8 mouse cellular contexts compared by ENCODE assay signal in the genomic region with DNA sequence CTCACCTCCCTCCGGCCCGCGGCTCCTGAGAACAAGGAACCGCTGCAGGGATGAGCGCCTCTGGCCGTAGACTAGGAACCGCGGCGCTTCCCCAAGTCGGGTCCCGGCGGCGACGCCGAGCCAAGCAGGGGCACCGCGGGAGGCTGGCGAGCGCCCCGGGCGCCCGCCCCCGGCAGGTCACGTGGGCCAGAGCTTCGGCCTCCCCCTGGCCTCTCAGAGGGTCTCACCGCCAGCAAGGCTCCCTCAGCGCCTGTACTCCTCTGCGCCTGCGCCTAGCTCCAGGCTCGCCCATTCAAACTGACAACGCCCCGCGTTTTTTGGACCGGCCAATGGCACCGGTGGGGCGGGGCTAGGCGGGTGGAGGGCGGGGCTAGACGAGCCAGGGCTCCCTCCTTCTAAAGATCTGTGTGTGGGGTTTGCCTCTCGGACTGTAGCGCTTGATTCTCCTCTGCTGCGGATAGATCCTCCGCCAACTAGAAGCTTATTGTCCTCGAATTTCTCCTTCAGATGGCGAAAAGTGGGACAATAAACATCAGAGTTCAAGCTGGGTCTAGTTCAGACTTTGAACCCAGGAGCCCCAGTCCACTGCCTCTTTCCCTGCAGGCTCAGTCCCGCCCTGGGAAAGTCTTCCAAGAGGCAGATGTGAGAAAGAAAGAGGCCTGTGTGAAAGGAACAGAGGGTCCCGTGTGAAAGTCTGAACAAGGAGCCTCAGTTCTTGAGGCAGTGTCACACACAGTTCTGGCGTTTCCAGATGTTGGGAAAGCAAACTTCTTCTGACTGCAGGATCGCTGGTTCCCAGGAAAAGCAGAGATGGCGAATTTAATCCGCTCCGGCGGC. TPM values are rescaled to one million over a fixed set of nuclear protein-coding genes. Genes with fewer than 3 reads are reported as not detected.
A peak's percentile ranks its signal among the peaks of the same experiment; 100 is the strongest.
DNase-seq lines count a peak whose midpoint lies in the region; ATAC-seq and TF ChIP-seq lines count a peak whose summit lies in the region.

A gene (minus strand): TSS at position 274 of the 837 bp plus-strand sequence.

- H3K9me3 ChIP-seq in ES-E14 (ENCODE audit: control insufficient read depth, insufficient read depth, low read depth, low read length) = no peaks in the 10 kb centered on the region
- no peaks in the 10 kb centered on the region for H3K9me3 ChIP-seq in forebrain, embryonic 16.5 days (ENCODE audit: control insufficient read depth, low read length)
- H3K9me3 ChIP-seq in lung, embryonic 15.5 days = no peaks in the 10 kb centered on the region

- H3K27ac ChIP-seq in ES-E14 (ENCODE audit: insufficient read depth, low read depth, low read length, poor library complexity, severe bottlenecking) = peak within 1 kb of the TSS; percentile 24; the same call in 1 of the 2 replicates
- peak within 1 kb of the TSS; percentile 82 for H3K27ac ChIP-seq in forebrain, embryonic 16.5 days (ENCODE audit: low read length)
- peak within 1 kb of the TSS; percentile 94 for H3K27ac ChIP-seq in lung, embryonic 15.5 days

- no peaks in the 10 kb centered on the region for H3K27me3 ChIP-seq in forebrain, embryonic 16.5 days (replicated peaks; ENCODE audit: control insufficient read depth, insufficient read depth, low read length)
- H3K27me3 ChIP-seq in lung, embryonic 15.5 days = no peaks in the 10 kb centered on the region

- ATAC-seq in forebrain, embryonic 16.5 days = peak; percentile 99
- peak; percentile 99 for ATAC-seq in lung, embryonic 15.5 days (ENCODE audit: borderline replicate concordance, extremely low read depth, low FRiP score, low TSS enrichment)

- in situ Hi-C loops in ES-E14 (cut with MboI; ENCODE audit: low sequenced_read_pairs in 2 of 2, unreplicated experiment in 2 of 2) = no loop called here

- H3K36me3 ChIP-seq in ES-E14 (ENCODE audit: control insufficient read depth, insufficient read depth, low read length, poor library complexity, severe bottlenecking) = no peaks in the 10 kb centered on the region
- no peaks in the 10 kb centered on the region for H3K36me3 ChIP-seq in forebrain, embryonic 16.5 days (ENCODE audit: control insufficient read depth, insufficient read depth)
- no peaks in the 10 kb centered on the region for H3K36me3 ChIP-seq in lung, embryonic 15.5 days

- WGBS in forebrain, embryonic 16.5 days = 1% methylated on average over 42 of the region's 53 CpGs
- WGBS in lung, embryonic 15.5 days = 3% methylated on average over 50 of the region's 53 CpGs

- peak within 1 kb of the TSS; percentile 84 for H3K9ac ChIP-seq in ES-E14 (ENCODE audit: insufficient read depth, low read depth, low read length, poor library complexity, severe bottlenecking)
- peak within 1 kb of the TSS; percentile 87 for H3K9ac ChIP-seq in forebrain, embryonic 16.5 days (replicated peaks; ENCODE audit: low read depth, low read length)
- peak within 1 kb of the TSS; percentile 82 for H3K9ac ChIP-seq in lung, embryonic 15.5 days

- peak within 1 kb of the TSS; percentile 77 to 92 for H3K4me3 ChIP-seq in ES-E14 (ENCODE audit: insufficient read depth in 1 of 2, low read depth in 1 of 2, low read length in 2 of 2, poor library complexity in 1 of 2, severe bottlenecking in 1 of 2)
- H3K4me3 ChIP-seq in forebrain, embryonic 16.5 days (replicated peaks; ENCODE audit: low read length) = peak within 1 kb of the TSS; percentile 81
- peak within 1 kb of the TSS; percentile 76 for H3K4me3 ChIP-seq in lung, embryonic 15.5 days

- peak within 1 kb of the TSS; percentile 86 for H3K4me2 ChIP-seq in forebrain, embryonic 16.5 days (ENCODE audit: low read length)
- H3K4me2 ChIP-seq in lung, embryonic 15.5 days = peak within 1 kb of the TSS; percentile 70

- H3K4me1 ChIP-seq in ES-E14 (ENCODE audit: control insufficient read depth in 2 of 2, insufficient read depth in 2 of 2, low read length in 2 of 2, poor library complexity in 1 of 2) = no peaks in the 10 kb centered on the region
- peaks cover 17% of the 10 kb centered on the region for H3K4me1 ChIP-seq in forebrain, embryonic 16.5 days (replicated peaks; ENCODE audit: control insufficient read depth, insufficient read depth, low read length)
- peaks cover 22% of the 10 kb centered on the region for H3K4me1 ChIP-seq in lung, embryonic 15.5 days

- peak; percentile 96 for DNase-seq in ES-E14 (ENCODE audit: low read depth, low spot score)
- DNase-seq in cerebellum, adult 11-12 months = peak; percentile 87
- DNase-seq in heart, postnatal 4 days = peak; percentile 98
- DNase-seq in layer of hippocampus, adult 8-10 months (ENCODE audit: low spot score in 2 of 2) = peak; percentile 93
- peak; percentile 95 for DNase-seq in ovary, adult 18-20 months (ENCODE audit: low spot score)
- DNase-seq in thymus, postnatal 0 days (ENCODE audit: low spot score) = peak; percentile 97

TF ChIP-seq in ES-E14, 5 proteins besides CTCF, POLR2A, EP300 and RAD21:
- TF ChIP-seq ZC3H11A (IDR thresholded peaks at IDR 0.05; ENCODE audit: borderline replicate concordance, low read depth, low read length) (no peak), HCFC1 (IDR thresholded peaks at IDR 0.05; ENCODE audit: borderline replicate concordance, insufficient read depth, low read length) (0 out of 2 replicates have a peak, but pooled peaks have one; percentile 44)

RNA-seq across cellular contexts. Expression of the gene that starts here (rescaled TPM):
- total RNA-seq in ES-E14 (2012; rRNA removed) = 10.5 and 16.2 TPM in 2 replicates
- 33.7 and 36.7 TPM in 2 replicates for polyA plus RNA-seq in forebrain, embryonic 16.5 days (2015; fragmentation: Nextera tagmentation; extraction: Ambion mirVana)
- total RNA-seq in heart, postnatal 4 days (2021) = 10 to 100 TPM; 24.0 to 24.7 TPM
- 10 to 100 TPM; 13.3 to 19.1 (median 14.5) TPM for total RNA-seq in layer of hippocampus, adult 8-10 months (2022)
- polyA plus RNA-seq in lung, embryonic 15.5 days (2015; fragmentation: Nextera tagmentation; extraction: Ambion mirVana) = 47.1 and 50.3 TPM in 2 replicates
- polyA plus RNA-seq in thymus, postnatal 0 days (2015; fragmentation: Nextera tagmentation; extraction: Ambion mirVana) = 29.6 and 34.4 TPM in 2 replicates

Comparison
In these comparisons a context has a peak if more than half of its experiments do, and no peak if none do; other contexts are left out.
1. Peak in every context shown above with its lines: DNase-seq, ATAC-seq, H3K4me3 ChIP-seq and H3K27ac ChIP-seq.
2. H3K27ac ChIP-seq: peak in every context shown above with its lines; median percentile 94 in lung, embryonic 15.5 days; 82 in forebrain, embryonic 16.5 days; 24 in ES-E14.